Comparison of ENCODE assay signal across 13 mouse cellular contexts in the genomic region with DNA sequence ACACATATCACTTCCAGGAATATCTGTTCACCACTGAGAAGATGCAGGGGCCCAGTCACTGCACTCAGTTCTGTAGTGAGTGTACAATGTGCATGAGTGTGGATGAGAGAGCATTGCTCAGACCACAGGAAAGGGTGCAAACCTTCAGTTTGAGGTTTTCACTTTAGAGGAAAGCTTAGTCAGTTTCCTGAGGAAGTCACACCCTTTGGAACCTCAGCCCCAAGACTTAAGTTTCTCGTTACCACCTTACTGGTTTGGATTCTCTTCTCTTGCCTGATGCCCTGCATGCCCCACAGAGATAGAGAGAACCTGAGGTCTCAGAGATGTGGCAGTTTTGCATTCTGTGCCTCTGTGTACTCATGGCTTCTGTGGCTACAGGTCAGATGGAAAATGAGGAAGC. TPM values are rescaled to one million over a fixed set of nuclear protein-coding genes. Genes with fewer than 3 reads are reported as not detected.
DNase-seq lines count a peak whose midpoint lies in the region; ATAC-seq lines count a peak whose summit lies in the region.
"Had no signal": no experiment of that assay in that cellular context is flagged by ENCODE, and none has a peak within 500 bp of the region (broad histone marks: within the 10 kb centered on the region; RNA-seq: fewer than 3 reads in every experiment).

No protein-coding gene starts in this region.

- H3K4me1 ChIP-seq in liver, embryonic 13.5 days (replicated peaks): no peaks in the 10 kb centered on the region
- H3K4me1 ChIP-seq in hindbrain, embryonic 13.5 days (replicated peaks): no peaks in the 10 kb centered on the region
- no peaks in the 10 kb centered on the region for H3K4me1 ChIP-seq in heart, embryonic 12.5 days (replicated peaks)
- H3K4me1 ChIP-seq: heart, embryonic 15.5 days; intestine, embryonic 15.5 days; lung, embryonic 15.5 days; stomach, embryonic 15.5 days had no signal

- no peak overlapping the region for H3K9ac ChIP-seq in liver, embryonic 13.5 days
- H3K9ac ChIP-seq in hindbrain, embryonic 13.5 days: no peak overlapping the region
- H3K9ac ChIP-seq in heart, embryonic 12.5 days: no peak overlapping the region
- H3K9ac ChIP-seq: heart, embryonic 15.5 days; intestine, embryonic 15.5 days; lung, embryonic 15.5 days; stomach, embryonic 15.5 days had no signal

- 15% methylated on average over 1 of the region's 1 CpGs for WGBS in liver, embryonic 13.5 days (ENCODE audit: insufficient replicate concordance)
- WGBS in hindbrain, embryonic 13.5 days: 52% methylated on average over 1 of the region's 1 CpGs
- 40% methylated on average over 1 of the region's 1 CpGs for WGBS in heart, embryonic 12.5 days

- peak; percentile 93 for ATAC-seq in activated CD4-positive, CD25-positive, alpha-beta regulatory T cell, adult 4 months
- ATAC-seq in liver, embryonic 13.5 days (ENCODE audit: low read depth): peak; percentile 62
- ATAC-seq in neutrophil, adult 5-6 weeks (ENCODE audit: extremely low read depth, insufficient number of reproducible peaks, low FRiP score, poor library complexity, severe bottlenecking): peak; percentile 78
- no peak for ATAC-seq in hindbrain, embryonic 13.5 days (ENCODE audit: low FRiP score)
- no peak for ATAC-seq in heart, embryonic 12.5 days (ENCODE audit: insufficient number of reproducible peaks, low FRiP score)
- ATAC-seq: intestine, embryonic 15.5 days had no signal

- no peak overlapping the region for H3K27ac ChIP-seq in liver, embryonic 13.5 days
- no peak overlapping the region for H3K27ac ChIP-seq in hindbrain, embryonic 13.5 days
- no peak overlapping the region for H3K27ac ChIP-seq in heart, embryonic 12.5 days (ENCODE audit: poor library complexity, severe bottlenecking)
- H3K27ac ChIP-seq: gastrocnemius, adult 2 months; heart, embryonic 15.5 days; intestine, embryonic 15.5 days; lung, embryonic 15.5 days; stomach, embryonic 15.5 days had no signal

- H3K36me3 ChIP-seq in liver, embryonic 13.5 days: no peaks in the 10 kb centered on the region
- no peaks in the 10 kb centered on the region for H3K36me3 ChIP-seq in hindbrain, embryonic 13.5 days
- no peaks in the 10 kb centered on the region for H3K36me3 ChIP-seq in heart, embryonic 12.5 days
- H3K36me3 ChIP-seq: heart, embryonic 15.5 days; intestine, embryonic 15.5 days; lung, embryonic 15.5 days; stomach, embryonic 15.5 days had no signal

- H3K4me3 ChIP-seq in liver, embryonic 13.5 days (replicated peaks): no peak overlapping the region
- no peak overlapping the region for H3K4me3 ChIP-seq in hindbrain, embryonic 13.5 days
- H3K4me3 ChIP-seq in heart, embryonic 12.5 days: no peak overlapping the region
- H3K4me3 ChIP-seq: gastrocnemius, adult 2 months; heart, embryonic 15.5 days; intestine, embryonic 15.5 days; lung, embryonic 15.5 days; stomach, embryonic 15.5 days had no signal

- intact Hi-C loops in heart, postnatal 36 days (cut with DNase I): no loop called here

- no peaks in the 10 kb centered on the region for H3K27me3 ChIP-seq in liver, embryonic 13.5 days
- no peaks in the 10 kb centered on the region for H3K27me3 ChIP-seq in hindbrain, embryonic 13.5 days
- no peaks in the 10 kb centered on the region for H3K27me3 ChIP-seq in heart, embryonic 12.5 days (replicated peaks)
- H3K27me3 ChIP-seq: heart, embryonic 15.5 days; intestine, embryonic 15.5 days; lung, embryonic 15.5 days; stomach, embryonic 15.5 days had no signal

- no peaks in the 10 kb centered on the region for H3K9me3 ChIP-seq in liver, embryonic 13.5 days (replicated peaks)
- H3K9me3 ChIP-seq in hindbrain, embryonic 13.5 days: no peaks in the 10 kb centered on the region
- no peaks in the 10 kb centered on the region for H3K9me3 ChIP-seq in heart, embryonic 12.5 days (replicated peaks)
- H3K9me3 ChIP-seq: heart, embryonic 15.5 days; intestine, embryonic 15.5 days; lung, embryonic 15.5 days; stomach, embryonic 15.5 days had no signal

- DNase-seq in CD4-positive, CD25-positive, alpha-beta regulatory T cell, adult 2 months (ENCODE audit: low read depth, low spot score): peak; percentile 61
- peak; percentile 2 for DNase-seq in liver, embryonic 13.5 days
- DNase-seq in heart, postnatal 36 days: no peak
- DNase-seq: gastrocnemius, adult 2 months; kidney, postnatal 4 days had no signal

- H3K4me2 ChIP-seq in liver, embryonic 13.5 days: no peak overlapping the region
- no peak overlapping the region for H3K4me2 ChIP-seq in hindbrain, embryonic 13.5 days
- no peak overlapping the region for H3K4me2 ChIP-seq in heart, embryonic 12.5 days
- H3K4me2 ChIP-seq: heart, embryonic 15.5 days; intestine, embryonic 15.5 days; lung, embryonic 15.5 days had no signal

RNA-seq across cellular contexts. Expression of gene Moxd2, which starts 3.7 kb away (rescaled TPM):
- under 1 TPM in 1 of 2 experiments, not detected in 1; 0.76 TPM for polyA plus RNA-seq in activated CD4-positive, CD25-positive, alpha-beta regulatory T cell, adult 4 months (2017; shearing (Covaris generic))
- not detected in 2 replicates for polyA plus RNA-seq in liver, embryonic 13.5 days (2015; fragmentation: Nextera tagmentation; extraction: Ambion mirVana)
- total RNA-seq in neutrophil, adult 5-6 weeks (2017): not detected in 2 replicates
- not detected in 2 replicates for polyA plus RNA-seq in hindbrain, embryonic 13.5 days (2015; fragmentation: Nextera tagmentation; extraction: Ambion mirVana)
- not detected in 2 replicates for polyA plus RNA-seq in heart, embryonic 12.5 days (2016; fragmentation: Nextera tagmentation; extraction: Ambion mirVana)
- not detected for total RNA-seq in heart, postnatal 36 days (2021)
- total RNA-seq: gastrocnemius, adult 2 months had no signal
- polyA plus RNA-seq: heart, embryonic 15.5 days; intestine, embryonic 15.5 days; lung, embryonic 15.5 days; stomach, embryonic 15.5 days had no signal

RNA-seq across cellular contexts. Expression of gene Prss58, which starts 9.2 kb away (rescaled TPM):
- not detected for polyA plus RNA-seq in activated CD4-positive, CD25-positive, alpha-beta regulatory T cell, adult 4 months (2017; shearing (Covaris generic))
- not detected in 2 replicates for polyA plus RNA-seq in liver, embryonic 13.5 days (2015; fragmentation: Nextera tagmentation; extraction: Ambion mirVana)
- not detected in 2 replicates for total RNA-seq in neutrophil, adult 5-6 weeks (2017)
- polyA plus RNA-seq in hindbrain, embryonic 13.5 days (2015; fragmentation: Nextera tagmentation; extraction: Ambion mirVana): not detected in 2 replicates
- polyA plus RNA-seq in heart, embryonic 12.5 days (2016; fragmentation: Nextera tagmentation; extraction: Ambion mirVana): not detected in 2 replicates
- not detected for total RNA-seq in heart, postnatal 36 days (2021)
- total RNA-seq: gastrocnemius, adult 2 months had no signal
- polyA plus RNA-seq: heart, embryonic 15.5 days; intestine, embryonic 15.5 days; lung, embryonic 15.5 days; stomach, embryonic 15.5 days had no signal

RNA-seq across cellular contexts. Expression of gene 1700074P13Rik, which starts 49.4 kb away (rescaled TPM):
- polyA plus RNA-seq in activated CD4-positive, CD25-positive, alpha-beta regulatory T cell, adult 4 months (2017; shearing (Covaris generic)): not detected
- polyA plus RNA-seq in liver, embryonic 13.5 days (2015; fragmentation: Nextera tagmentation; extraction: Ambion mirVana): not detected in 2 replicates
- total RNA-seq in neutrophil, adult 5-6 weeks (2017): not detected in 2 replicates
- not detected in 2 replicates for polyA plus RNA-seq in hindbrain, embryonic 13.5 days (2015; fragmentation: Nextera tagmentation; extraction: Ambion mirVana)
- polyA plus RNA-seq in heart, embryonic 12.5 days (2016; fragmentation: Nextera tagmentation; extraction: Ambion mirVana): not detected in 2 replicates
- not detected for total RNA-seq in heart, postnatal 36 days (2021)
- total RNA-seq: gastrocnemius, adult 2 months had no signal
- polyA plus RNA-seq: heart, embryonic 15.5 days; intestine, embryonic 15.5 days; lung, embryonic 15.5 days; stomach, embryonic 15.5 days had no signal

Comparison
In these comparisons a context has a peak if more than half of its experiments do, and no peak if none do; other contexts are left out.
1. DNase-seq: peak in CD4-positive, CD25-positive, alpha-beta regulatory T cell, adult 2 months (single experiment) and liver, embryonic 13.5 days (single experiment); none in heart, postnatal 36 days (0 of 2).
2. ATAC-seq: peak in activated CD4-positive, CD25-positive, alpha-beta regulatory T cell, adult 4 months (single experiment), liver, embryonic 13.5 days (single experiment) and neutrophil, adult 5-6 weeks (single experiment); none in hindbrain, embryonic 13.5 days (single experiment) and heart, embryonic 12.5 days (single experiment).